ENCODE assay signal across 8 mouse cellular contexts in genomic region chr19:21106241-21106669, GRCm38 (mm10).
DNase-seq lines count a peak whose midpoint lies in the region; ATAC-seq and TF ChIP-seq lines count a peak whose summit lies in the region.

No protein-coding gene starts in this region.

- 39% methylated on average over 6 of the region's 6 CpGs for WGBS in midbrain, postnatal 0 days
- WGBS in midbrain, embryonic 15.5 days: 51% methylated on average over 6 of the region's 6 CpGs

- no peaks in the 10 kb centered on the region for H3K27me3 ChIP-seq in midbrain, postnatal 0 days (ENCODE audit: insufficient read depth, low read length)
- no peaks in the 10 kb centered on the region for H3K27me3 ChIP-seq in midbrain, embryonic 15.5 days (replicated peaks)

- DNase-seq in midbrain, postnatal 0 days (ENCODE audit: low spot score): peak; percentile 14
- DNase-seq in brain, adult 2 months (ENCODE audit: low read depth, low spot score): peak; percentile 70
- DNase-seq in kidney, adult 18-20 months: peak; percentile 44
- peak; percentile 44 for DNase-seq in lung, postnatal 25 days (ENCODE audit: low spot score)
- DNase-seq in frontal cortex, postnatal 25 days (ENCODE audit: low spot score in 2 of 2): no peak

- no peak overlapping the region for H3K27ac ChIP-seq in midbrain, postnatal 0 days (ENCODE audit: low read depth, low read length)
- H3K27ac ChIP-seq in midbrain, embryonic 15.5 days: no peak overlapping the region

- no peak overlapping the region for H3K9ac ChIP-seq in midbrain, postnatal 0 days (replicated peaks; ENCODE audit: low read length, poor library complexity, severe bottlenecking)
- H3K9ac ChIP-seq in midbrain, embryonic 15.5 days: no peak overlapping the region

- H3K9me3 ChIP-seq in midbrain, postnatal 0 days (ENCODE audit: low read length): no peaks in the 10 kb centered on the region
- H3K9me3 ChIP-seq in midbrain, embryonic 15.5 days: no peaks in the 10 kb centered on the region

- no peak overlapping the region for H3K4me3 ChIP-seq in midbrain, postnatal 0 days (ENCODE audit: low read depth, low read length)
- H3K4me3 ChIP-seq in midbrain, embryonic 15.5 days: no peak overlapping the region

- H3K4me1 ChIP-seq in midbrain, postnatal 0 days (ENCODE audit: insufficient read depth, low read length): no peaks in the 10 kb centered on the region
- no peaks in the 10 kb centered on the region for H3K4me1 ChIP-seq in midbrain, embryonic 15.5 days

- no peak for ATAC-seq in midbrain, postnatal 0 days (ENCODE audit: low FRiP score)
- no peak for ATAC-seq in midbrain, embryonic 15.5 days (replicated peaks)
- no peak for ATAC-seq in CD4-positive, CD25-positive, alpha-beta regulatory T cell, adult 4 months
- ATAC-seq in erythroblast, adult 5-6 weeks (replicated peaks; ENCODE audit: low FRiP score, poor library complexity, severe bottlenecking): no peak

- no peak overlapping the region for H3K4me2 ChIP-seq in midbrain, postnatal 0 days (ENCODE audit: low read depth, low read length, poor library complexity, severe bottlenecking)
- H3K4me2 ChIP-seq in midbrain, embryonic 15.5 days: no peak overlapping the region

- TF ChIP-seq CTCF in midbrain, postnatal 0 days (IDR thresholded peaks at IDR 0.05): no peak

- H3K36me3 ChIP-seq in midbrain, postnatal 0 days (ENCODE audit: insufficient read depth, low read length): no peaks in the 10 kb centered on the region
- no peaks in the 10 kb centered on the region for H3K36me3 ChIP-seq in midbrain, embryonic 15.5 days (replicated peaks)

Comparison
In these comparisons a context has a peak if more than half of its experiments do, and no peak if none do; other contexts are left out.
1. DNase-seq: peak in midbrain, postnatal 0 days (single experiment), brain, adult 2 months (single experiment), kidney, adult 18-20 months (single experiment) and lung, postnatal 25 days (single experiment); none in frontal cortex, postnatal 25 days (0 of 2).